Mouse (Mus musculus) kidney, adult 2 months (tissue): ENCODE data around the gene Frmpd2. TPM values are rescaled to one million over a fixed set of nuclear protein-coding genes. Genes with fewer than 3 reads are reported as not detected.

Experiments
- DNase-seq: peaks from one replicate; pipeline ENCODE4 v3.0.0; 2021
- H3K27ac ChIP-seq: fragments of 200-500 bp; 2 replicates; pipeline ENCODE4 v1.5.1; 2012; ENCODE audit warnings: low read depth, low read length, control low read depth, inconsistent platforms; ENCODE audit not compliant: insufficient read depth
- H3K27me3 ChIP-seq: fragments of 200-500 bp; replicated peaks from 2 replicates; pipeline ENCODE4 v1.6.1; 2012; ENCODE audit warnings: mild to moderate bottlenecking, moderate library complexity, low read length, inconsistent platforms; ENCODE audit not compliant: control insufficient read depth, insufficient read depth
- H3K36me3 ChIP-seq: fragments of 200-500 bp; 2 replicates; pipeline ENCODE4 v1.6.1; 2012; ENCODE audit warnings: mild to moderate bottlenecking, moderate library complexity, low read length, inconsistent platforms; ENCODE audit not compliant: control insufficient read depth, insufficient read depth
- H3K4me1 ChIP-seq: fragments of 200-500 bp; 2 replicates; pipeline ENCODE4 v1.6.1; 2011; ENCODE audit warnings: low read length; ENCODE audit not compliant: control insufficient read depth, insufficient read depth
- H3K4me3 ChIP-seq: fragments of 200-500 bp; 2 replicates; pipeline ENCODE4 v1.5.1; 2011; ENCODE audit warnings: mild to moderate bottlenecking, low read depth, low read length, control low read depth; ENCODE audit not compliant: insufficient read depth
- CTCF ChIP-seq: fragments of 200-500 bp; conservative IDR thresholded peaks from 2 replicates; pipeline ENCODE4 v1.5.1; 2011; ENCODE audit warnings: low read depth, mild to moderate bottlenecking, control low read depth, low read length, moderate library complexity, mixed read lengths; ENCODE audit not compliant: insufficient read depth, insufficient read length
- POLR2A ChIP-seq: fragments of 200-500 bp; IDR thresholded peaks from one replicate; pipeline ENCODE4 v1.6.1; 2011; ENCODE audit warnings: low read depth, low read length, control low read depth
- WGBS: fragments of 180-500 bp; shearing (Covaris S2); methylation state at CpG from one replicate; pipeline ENCODE4 v1.1.7; 2018; 5-methylcytosine and 5-hydroxymethylcytosine counted together
- polyA plus RNA-seq: library from polyadenylated mRNA; depleted of rRNA; stranded (reverse); fragments of >200 nt; gene quantifications from 2 replicates; pipeline ENCODE4 v1.2.3, GENCODE M21; 2012

Gene Frmpd2
- polyA plus RNA-seq, 1 experiment = 0.16 TPM

DNA sequence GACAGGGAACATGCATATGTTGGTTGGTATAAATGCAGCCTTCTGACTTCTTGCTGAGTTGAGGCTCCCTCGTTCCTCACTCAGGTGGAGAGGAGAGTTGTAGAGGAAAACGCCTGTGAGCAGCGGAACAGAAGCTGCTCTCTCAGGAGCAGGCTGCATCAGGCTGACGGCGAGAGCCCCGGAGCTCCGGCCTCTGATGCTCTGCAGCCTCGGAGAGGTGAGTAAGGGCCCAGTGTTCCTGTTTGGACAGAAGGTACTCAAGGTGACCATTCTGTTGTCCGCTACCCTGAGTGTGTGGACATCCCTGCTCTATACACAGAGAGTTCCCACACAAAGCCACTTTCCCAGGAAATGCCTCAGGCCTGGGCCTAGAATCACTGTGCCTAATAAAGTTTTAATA is 31.8 kb downstream of the Frmpd2 start:
- Histone ChIP-seq H3K4me1 (no peaks in the 10 kb centered on the region), H3K27ac (no peak overlapping the region), H3K4me3 (no peak overlapping the region), H3K36me3 (no peaks in the 10 kb centered on the region), H3K27me3 (no peaks in the 10 kb centered on the region)
- 84% methylated on average over 9 of the region's 9 CpGs for WGBS
- TF ChIP-seq CTCF (no peak), POLR2A (no peak)
- DNase-seq = no peak

DNA sequence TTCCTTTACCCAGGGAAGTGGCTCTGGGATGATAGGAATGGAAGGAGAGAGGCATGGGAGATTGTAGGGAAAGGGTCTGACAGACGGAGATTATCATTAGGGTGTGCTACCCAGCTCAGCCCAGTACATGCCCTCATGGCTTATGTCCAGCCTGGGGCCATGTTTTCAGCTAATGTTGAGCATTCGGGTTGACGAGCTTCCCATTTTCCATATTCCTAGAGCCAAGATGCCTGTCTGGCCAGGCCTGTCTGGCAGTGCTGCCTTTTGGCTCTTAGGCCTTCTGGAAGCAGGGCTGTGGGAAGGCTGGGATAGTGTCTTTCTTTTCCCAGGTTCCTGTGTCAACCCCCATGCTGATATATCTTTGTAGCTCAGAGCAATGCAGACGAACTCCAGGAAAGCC is 35.2 kb downstream of the Frmpd2 start:
- Histone ChIP-seq H3K4me3 (no peak overlapping the region), H3K4me1 (no peaks in the 10 kb centered on the region), H3K27ac (no peak overlapping the region), H3K27me3 (no peaks in the 10 kb centered on the region), H3K36me3 (no peaks in the 10 kb centered on the region)
- DNase-seq = no peak
- WGBS = 77% methylated on average over 4 of the region's 4 CpGs
- TF ChIP-seq POLR2A (no peak), CTCF (no peak)

DNA sequence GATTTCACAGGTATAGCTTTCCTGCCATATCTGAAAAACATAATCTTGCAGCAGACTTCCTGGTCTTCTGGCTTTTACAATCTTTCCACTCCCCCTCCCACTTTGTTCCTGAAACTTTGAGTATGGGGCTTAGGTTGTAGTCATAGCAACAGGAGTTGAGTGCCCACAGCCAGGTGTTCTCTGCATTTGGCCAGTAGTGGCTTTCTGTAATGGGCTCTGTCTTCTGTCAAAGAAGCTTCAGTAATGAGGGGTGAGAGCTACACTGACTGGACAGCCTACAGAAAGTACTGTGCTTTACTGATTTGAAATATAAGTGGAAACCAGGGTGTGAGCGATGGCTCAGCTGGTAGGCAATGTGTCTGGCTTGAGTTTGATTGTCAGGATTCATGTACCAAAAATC is 37.2 kb downstream of the Frmpd2 start:
- no peaks in the 10 kb centered on the region for H3K36me3 ChIP-seq
- 93% methylated on average over 1 of the region's 1 CpGs for WGBS
- no peak overlapping the region for H3K4me3 ChIP-seq
- no peak for DNase-seq
- TF ChIP-seq POLR2A = no peak
- TF ChIP-seq CTCF = no peak
- H3K4me1 ChIP-seq = no peaks in the 10 kb centered on the region
- no peaks in the 10 kb centered on the region for H3K27me3 ChIP-seq
- no peak overlapping the region for H3K27ac ChIP-seq

DNA sequence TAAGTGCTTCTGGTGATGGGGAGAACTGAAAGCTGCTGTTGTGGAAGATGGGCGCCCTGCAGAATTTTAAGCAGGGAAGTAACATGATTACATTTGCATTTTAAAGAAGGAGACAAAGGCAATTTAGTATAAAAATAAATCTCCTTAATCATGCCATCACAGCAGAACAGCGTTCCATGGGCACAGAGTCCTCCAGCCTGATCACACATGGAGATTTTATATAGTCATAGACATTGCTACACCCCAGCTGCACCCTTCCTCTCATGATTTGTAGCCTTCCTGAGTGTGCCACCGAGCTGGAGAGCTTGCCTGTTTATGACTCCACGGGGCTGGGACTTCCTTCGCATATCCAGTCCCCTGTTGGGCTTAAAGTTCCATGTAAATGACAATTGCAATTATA is 42.4 kb downstream of the Frmpd2 start:
- Histone ChIP-seq H3K27ac (no peak overlapping the region), H3K4me3 (no peak overlapping the region), H3K27me3 (no peaks in the 10 kb centered on the region), H3K4me1 (no peaks in the 10 kb centered on the region), H3K36me3 (no peaks in the 10 kb centered on the region)
- 39% methylated on average over 5 of the region's 5 CpGs for WGBS
- DNase-seq = no peak
- TF ChIP-seq POLR2A (no peak), CTCF (no peak)

DNA sequence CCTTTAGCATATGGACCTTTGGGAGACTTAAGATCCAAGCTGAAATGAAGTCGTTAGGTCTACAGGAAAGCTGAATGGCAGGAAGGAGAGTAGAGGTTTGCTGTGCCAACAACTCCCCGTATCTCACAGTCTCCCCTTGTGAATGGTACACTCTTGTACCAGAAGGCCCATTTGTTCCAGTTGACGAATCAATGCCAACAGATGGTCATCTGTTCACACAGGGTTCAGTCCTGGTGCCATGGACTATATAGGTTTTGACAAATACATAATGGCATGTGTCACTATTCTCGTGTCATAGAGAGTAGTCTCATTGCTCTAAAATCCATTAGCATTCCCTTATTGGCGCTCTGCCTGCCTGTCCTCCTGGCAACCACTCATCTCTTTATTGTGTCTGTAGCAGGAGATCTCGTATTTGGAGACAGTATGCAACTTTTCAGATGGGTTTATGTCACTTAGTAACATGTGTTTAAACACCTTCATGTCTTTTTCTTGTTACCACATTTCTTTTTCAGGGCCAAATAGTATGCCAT is 43.3 kb downstream of the Frmpd2 start:
- no peak for TF ChIP-seq CTCF
- no peak for TF ChIP-seq POLR2A
- Histone ChIP-seq H3K4me3 (no peak overlapping the region), H3K4me1 (no peaks in the 10 kb centered on the region), H3K27ac (no peak overlapping the region), H3K27me3 (no peaks in the 10 kb centered on the region), H3K36me3 (no peaks in the 10 kb centered on the region)
- 68% methylated on average over 6 of the region's 6 CpGs for WGBS
- DNase-seq = no peak

DNA sequence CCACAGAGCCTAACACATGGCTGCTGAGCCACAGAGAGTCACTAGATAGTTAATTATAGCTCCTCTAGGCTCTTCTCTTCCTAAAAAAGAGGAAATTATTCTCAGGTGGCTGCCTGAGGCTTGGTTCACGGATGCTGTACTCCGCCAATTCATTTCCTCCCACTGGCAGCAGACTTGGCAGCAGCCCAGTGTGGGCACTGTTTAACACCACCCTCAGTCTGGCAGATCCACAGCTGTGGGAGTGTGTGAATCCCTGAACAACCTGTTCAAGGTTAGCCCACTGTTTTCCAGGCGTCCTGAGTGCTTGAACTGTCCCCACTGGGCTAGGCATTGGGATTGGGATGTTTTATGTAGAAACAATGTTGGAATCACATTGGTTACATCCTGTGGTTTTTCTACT is 50.0 kb downstream of the Frmpd2 start:
- H3K4me3 ChIP-seq = no peak overlapping the region
- TF ChIP-seq POLR2A (no peak), CTCF (no peak)
- H3K36me3 ChIP-seq = no peaks in the 10 kb centered on the region
- no peak for DNase-seq
- H3K27me3 ChIP-seq = no peaks in the 10 kb centered on the region
- 47% methylated on average over 3 of the region's 3 CpGs for WGBS
- H3K27ac ChIP-seq = no peak overlapping the region
- no peaks in the 10 kb centered on the region for H3K4me1 ChIP-seq

DNA sequence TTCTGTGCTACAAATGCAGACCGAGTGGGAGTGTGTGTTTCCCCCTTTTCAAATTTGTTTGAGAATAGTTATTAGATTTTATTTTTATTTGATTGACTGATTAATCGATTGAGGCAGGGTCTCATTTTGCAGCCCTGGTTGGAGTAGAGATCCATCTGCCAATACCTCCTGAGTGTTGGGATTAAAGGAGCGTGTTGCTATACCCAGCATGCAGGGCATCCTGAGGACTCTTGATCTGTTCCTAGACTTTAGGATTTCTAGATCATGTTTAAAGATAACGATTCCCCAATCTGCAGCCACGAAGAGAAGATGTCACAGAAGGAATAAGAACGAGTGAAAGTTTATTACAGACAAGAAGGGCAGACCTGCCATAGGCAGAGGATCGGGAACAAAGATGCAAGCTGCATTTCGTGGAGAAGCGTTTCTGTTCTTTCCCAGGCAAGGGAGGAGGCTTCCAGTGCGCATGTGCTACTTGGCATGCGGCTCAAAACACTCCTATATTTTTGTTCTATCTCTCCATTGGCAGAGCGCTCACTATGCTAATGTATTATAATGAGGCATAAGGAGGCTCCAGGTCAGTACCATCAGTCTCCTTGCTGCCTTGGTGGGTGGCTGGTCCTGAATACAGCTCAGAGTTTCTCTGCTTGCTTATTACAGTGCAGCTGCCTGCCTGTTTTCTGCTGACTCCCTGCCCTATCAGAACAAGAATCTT is 53.9 kb downstream of the Frmpd2 start:
- Histone ChIP-seq H3K27me3 (no peaks in the 10 kb centered on the region), H3K4me3 (no peak overlapping the region), H3K4me1 (no peaks in the 10 kb centered on the region), H3K36me3 (no peaks in the 10 kb centered on the region), H3K27ac (no peak overlapping the region)
- WGBS = 74% methylated on average over 12 of the region's 12 CpGs
- TF ChIP-seq CTCF (no peak), POLR2A (no peak)
- DNase-seq = no peak

DNA sequence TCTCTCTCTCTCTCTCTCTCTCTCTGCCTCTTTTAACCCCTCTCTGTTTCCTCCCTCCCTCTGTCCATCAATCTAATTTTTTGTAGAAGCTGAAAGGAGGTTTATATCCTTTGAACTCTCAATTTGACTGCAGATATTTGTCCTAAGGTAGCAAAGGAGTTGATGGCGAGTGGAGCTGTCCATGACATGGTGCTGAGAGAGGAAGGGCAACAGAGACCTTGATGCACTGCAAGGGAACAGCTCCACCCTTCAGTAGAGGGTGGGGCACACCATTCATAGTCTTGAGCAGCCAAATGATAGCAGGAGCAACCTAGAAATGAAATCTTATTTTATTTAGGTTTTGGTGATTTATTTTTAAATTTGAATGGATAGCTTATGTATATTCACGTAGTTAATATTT is 55.1 kb downstream of the Frmpd2 start:
- no peak for DNase-seq
- no peaks in the 10 kb centered on the region for H3K4me1 ChIP-seq
- H3K27me3 ChIP-seq = no peaks in the 10 kb centered on the region
- H3K27ac ChIP-seq = no peak overlapping the region
- H3K4me3 ChIP-seq = no peak overlapping the region
- WGBS = 56% methylated on average over 2 of the region's 2 CpGs
- no peaks in the 10 kb centered on the region for H3K36me3 ChIP-seq
- TF ChIP-seq CTCF (no peak), POLR2A (no peak)
